Mouse (Mus musculus) heart, postnatal 0 days (tissue): Measurements from ENCODE around the gene Cyb561d2. TPM values are rescaled to one million over a fixed set of nuclear protein-coding genes. Genes with fewer than 3 reads are reported as not detected.
A peak's percentile ranks its signal among the peaks of the same experiment; 100 is the strongest.

Experiments used
- ATAC-seq: fragments of 200-750 bp; cut with Nextera tagmentation; 2 replicates; pipeline ENCODE4 v1.8.0; 2017; ENCODE audit warnings: low read depth, moderate number of reproducible peaks, moderate library complexity; ENCODE audit not compliant: insufficient read depth
- DNase-seq: peaks from one replicate; pipeline ENCODE4 v3.0.0-alpha.2; 2016; ENCODE audit warnings: low spot score
- H3K27ac ChIP-seq: fragments of 300-500 bp; sonication (generic); 2 replicates; pipeline ENCODE4 v1.5.1; 2014; ENCODE audit warnings: low read depth, mild to moderate bottlenecking
- H3K27me3 ChIP-seq: fragments of 300-500 bp; sonication (generic); 2 replicates; pipeline ENCODE4 v1.6.1; 2014; ENCODE audit warnings: low read length, mixed read lengths; ENCODE audit not compliant: control insufficient read depth, insufficient read depth
- H3K36me3 ChIP-seq: fragments of 300-500 bp; sonication (generic); replicated peaks from 2 replicates; pipeline ENCODE4 v1.6.1; 2014; ENCODE audit warnings: low read length, mixed read lengths; ENCODE audit not compliant: control insufficient read depth, insufficient read depth
- H3K4me1 ChIP-seq: fragments of 300-500 bp; sonication (generic); 2 replicates; pipeline ENCODE4 v1.6.1; 2014; ENCODE audit warnings: antibody characterized with exemption; ENCODE audit not compliant: control insufficient read depth, insufficient read depth
- H3K4me2 ChIP-seq: fragments of 300-500 bp; sonication (generic); 2 replicates; pipeline ENCODE4 v1.6.1; 2014; ENCODE audit warnings: low read depth, mild to moderate bottlenecking, low read length, moderate library complexity
- H3K4me3 ChIP-seq: fragments of 300-500 bp; sonication (generic); 2 replicates; pipeline ENCODE4 v1.5.1; 2014; ENCODE audit warnings: low read depth, low read length
- H3K9ac ChIP-seq: fragments of 300-500 bp; sonication (generic); replicated peaks from 2 replicates; pipeline ENCODE4 v1.6.1; 2014; ENCODE audit warnings: low read depth, low read length, mixed read lengths
- H3K9me3 ChIP-seq: fragments of 300-500 bp; sonication (generic); replicated peaks from 2 replicates; pipeline ENCODE4 v1.6.1; 2016; ENCODE audit warnings: low read length; ENCODE audit not compliant: control insufficient read depth
- CTCF ChIP-seq: IDR thresholded peaks from 2 replicates; pipeline ENCODE4 v1.5.1; 2016; ENCODE audit warnings: antibody characterized with exemption, control low read depth, low read depth
- EP300 ChIP-seq: IDR thresholded peaks from 2 replicates; pipeline ENCODE4 v1.6.1; 2016; ENCODE audit warnings: antibody characterized with exemption, low read depth
- whole genome bisulfite sequencing: fragments of 180-500 bp; shearing (Covaris S2); extraction: QIAGEN DNeasy Blood & Tissue Kit; methylation state at CpG from one replicate; pipeline ENCODE4 v1.1.7; 2014; 5-methylcytosine and 5-hydroxymethylcytosine counted together
- polyA plus RNA-seq: library from polyadenylated mRNA; unstranded; fragments of >200 nt; fragmentation: Nextera tagmentation; extraction: Ambion mirVana; gene quantifications from 2 replicates; pipeline ENCODE4 v1.2.1, GENCODE M21; 2015
- total RNA-seq: library from RNA; depleted of rRNA; stranded (reverse); fragments of >200 nt; gene quantifications from 2 replicates; pipeline ENCODE4 v1.2.3, GENCODE M21; 2014; ENCODE audit warnings: low replicate concordance

The Cyb561d2 gene
- total and polyA plus RNA-seq, 2 experiments from 2014 or later: 13.4 to 14.3 TPM

GRCm38 (mm10) chr9:107580501-107581317 lies 38.7 kb upstream of the Cyb561d2 start, which contains the start of gene Hyal3:
Gene Hyal3, plus strand, starts transcription at chr9:107580818.
- no peak for TF ChIP-seq EP300
- no peak for TF ChIP-seq CTCF
- under 1% methylated on average over 32 of the region's 32 CpGs for WGBS
- peaks cover 21% of the 10 kb centered on the region for H3K4me1 ChIP-seq

GRCm38 (mm10) chr9:107579023-107579900 lies 37.3 kb upstream of the Cyb561d2 start:
- peak overlapping the region; percentile 94; the same call in 1 of the 2 replicates for H3K27ac ChIP-seq
- no peak for TF ChIP-seq EP300
- no peak for TF ChIP-seq CTCF

More at GRCm38 (mm10) chr9:107580501-107581317, 38.7 kb upstream of the Cyb561d2 start, which contains the start of gene Hyal3:
- H3K36me3 ChIP-seq: peaks cover 14% of the 10 kb centered on the region
- ATAC-seq (peak; percentile 74), DNase-seq (peak; percentile 93)
- peak within 1 kb of the TSS; percentile 73 for H3K4me3 ChIP-seq
- no peaks in the 10 kb centered on the region for H3K9me3 ChIP-seq
- no peaks in the 10 kb centered on the region for H3K27me3 ChIP-seq
- peak within 1 kb of the TSS; percentile 96 for H3K4me2 ChIP-seq
- H3K27ac ChIP-seq: peak within 1 kb of the TSS; percentile 94
- H3K9ac ChIP-seq: peak within 1 kb of the TSS; percentile 88

GRCm38 (mm10) chr9:107578587-107578986 lies 36.6 kb upstream of the Cyb561d2 start, which contains the start of gene Naa80:
Gene Naa80, plus strand, starts transcription at chr9:107578887.
- H3K27ac ChIP-seq: peak within 1 kb of the TSS; percentile 94; the same call in 1 of the 2 replicates
- no peaks in the 10 kb centered on the region for H3K27me3 ChIP-seq
- H3K36me3 ChIP-seq: peaks cover 17% of the 10 kb centered on the region
- no peak within 1 kb of the TSS for H3K9ac ChIP-seq
- TF ChIP-seq CTCF (no peak), EP300 (no peak)
- 81% methylated on average over 3 of the region's 3 CpGs for WGBS
- no peak for ATAC-seq
- peak within 1 kb of the TSS; percentile 62; the same call in 1 of the 2 replicates for H3K4me2 ChIP-seq
- peaks cover 21% of the 10 kb centered on the region for H3K4me1 ChIP-seq
- H3K4me3 ChIP-seq: no peak within 1 kb of the TSS
- no peaks in the 10 kb centered on the region for H3K9me3 ChIP-seq
- no peak for DNase-seq

More at GRCm38 (mm10) chr9:107579023-107579900, 37.3 kb upstream of the Cyb561d2 start:
- H3K27me3 ChIP-seq: no peaks in the 10 kb centered on the region
- no peaks in the 10 kb centered on the region for H3K9me3 ChIP-seq
- peaks cover 20% of the 10 kb centered on the region for H3K36me3 ChIP-seq
- peaks cover 21% of the 10 kb centered on the region for H3K4me1 ChIP-seq
- H3K4me2 ChIP-seq: no peak overlapping the region
- H3K9ac ChIP-seq: no peak overlapping the region
- no peak for ATAC-seq
- no peak overlapping the region for H3K4me3 ChIP-seq
- no peak for DNase-seq
- WGBS: 93% methylated on average over 14 of the region's 14 CpGs

GRCm38 (mm10) chr9:107577871-107578270 lies 35.9 kb upstream of the Cyb561d2 start:
- Histone ChIP-seq H3K4me1 (peaks cover 21% of the 10 kb centered on the region), H3K9me3 (no peaks in the 10 kb centered on the region), H3K27me3 (no peaks in the 10 kb centered on the region), H3K27ac (no peak overlapping the region), H3K4me2 (peak overlapping the region; percentile 62; the same call in 1 of the 2 replicates), H3K9ac (no peak overlapping the region), H3K4me3 (no peak overlapping the region), H3K36me3 (peaks cover 14% of the 10 kb centered on the region)
- TF ChIP-seq CTCF (no peak), EP300 (no peak)
- WGBS: 91% methylated on average over 10 of the region's 10 CpGs
- no peak for DNase-seq
- no peak for ATAC-seq
